Mouse (Mus musculus) lung, adult 10 weeks (tissue): ENCODE data around the gene Pdcd1lg2. TPM values are rescaled to one million over a fixed set of nuclear protein-coding genes. Genes with fewer than 3 reads are reported as not detected.

ENCODE experiments used
- polyA plus RNA-seq: library from polyadenylated mRNA; stranded (reverse); fragments of 350-450 nt; fragmentation: Illumina TruSeq; extraction: RNeasy Lipid Tissue Mini Kit (QIAGEN cat#74804); gene quantifications from one replicate; pipeline ENCODE4 v1.2.3, GENCODE M21; 2014; ENCODE audit warnings: low read depth, low replicate concordance; ENCODE audit not compliant: insufficient read depth

The Pdcd1lg2 gene
- polyA plus RNA-seq = 0.51 TPM

GRCm38 (mm10) chr19:29410619-29411018 is at the start of gene Pdcd1lg2:
Gene Pdcd1lg2 (plus strand): TSS chr19:29410919.

DNA sequence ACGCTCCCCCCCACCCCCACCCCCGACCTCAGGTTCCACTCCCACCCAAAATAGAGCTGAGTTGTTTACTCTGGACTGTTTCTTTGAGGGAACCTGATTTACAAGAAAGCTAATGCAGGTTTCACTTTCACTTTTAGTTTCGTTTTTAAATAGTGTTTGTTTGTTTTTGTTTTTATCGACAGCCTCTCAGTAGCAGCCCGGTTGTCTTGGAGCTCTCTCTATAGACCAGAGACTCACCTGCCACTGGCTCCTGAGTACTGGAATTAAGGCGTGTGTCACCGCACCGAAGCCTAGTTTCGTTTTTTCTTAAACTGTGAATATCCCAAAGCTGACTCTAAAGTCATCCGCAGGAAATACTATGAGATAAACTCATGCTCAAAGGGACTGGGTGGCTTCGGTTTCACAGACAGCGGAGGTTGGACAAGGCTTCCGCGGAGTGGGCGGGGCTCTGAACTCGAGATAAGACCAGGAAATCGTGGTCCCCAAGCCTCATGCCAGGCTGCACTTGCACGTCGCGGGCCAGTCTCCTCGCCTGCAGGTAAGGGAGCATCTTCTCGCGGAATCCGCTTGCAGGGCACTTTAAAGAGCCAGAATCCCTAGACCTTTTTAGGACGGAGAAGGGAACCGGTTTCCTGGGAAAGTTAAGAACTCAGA is 43.6 kb upstream of the Pdcd1lg2 start, which contains the start of the genes Plgrkt and Cd274:
Plgrkt (minus strand) TSS at position 422 of the 654 bp plus-strand sequence.
Cd274 (plus strand) TSS at position 487 of the 654 bp plus-strand sequence.

Other genes starting within 250 kb of the Pdcd1lg2 start
- 14.0 TPM for gene Jak2, start 159.1 kb upstream of the Pdcd1lg2 start, polyA plus RNA-seq
- 1.0 TPM for gene Insl6, start 85.6 kb upstream of the Pdcd1lg2 start, polyA plus RNA-seq
- not detected for gene Rln1, start 76.2 kb upstream of the Pdcd1lg2 start, polyA plus RNA-seq
- 43.1 TPM for gene Plgrkt, start 43.5 kb upstream of the Pdcd1lg2 start, polyA plus RNA-seq
- gene Cd274, start 43.5 kb upstream of the Pdcd1lg2 start, polyA plus RNA-seq = 4.9 TPM
- gene Ric1, start 111.4 kb downstream of the Pdcd1lg2 start, polyA plus RNA-seq = 8.2 TPM
- 9.0 TPM for gene Ermp1, start 237.5 kb downstream of the Pdcd1lg2 start, polyA plus RNA-seq